Mouse (Mus musculus) limb, embryonic 14.5 days (tissue): Measurements from ENCODE around the gene Foxa3. TPM values are rescaled to one million over a fixed set of nuclear protein-coding genes. Genes with fewer than 3 reads are reported as not detected.

Experiments used
- ATAC-seq: fragments of 200-750 bp; cut with Nextera tagmentation; 2 replicates; pipeline ENCODE4 v1.8.0; 2017; ENCODE audit warnings: low read depth, moderate number of reproducible peaks, moderate TSS enrichment; ENCODE audit not compliant: low FRiP score
- DNase-seq: peaks from one replicate; pipeline ENCODE4 v3.0.0-alpha.2; 2015; ENCODE audit warnings: low spot score
- H3K27ac ChIP-seq: fragments of 300-500 bp; sonication (generic); replicated peaks from 2 replicates; pipeline ENCODE4 v1.5.1; 2014; ENCODE audit warnings: low read depth, mild to moderate bottlenecking, low read length, moderate library complexity, mixed read lengths
- H3K27me3 ChIP-seq: fragments of 300-500 bp; sonication (generic); 2 replicates; pipeline ENCODE4 v1.6.1; 2014; ENCODE audit warnings: low read length, mixed read lengths; ENCODE audit not compliant: control insufficient read depth, insufficient read depth
- H3K36me3 ChIP-seq: fragments of 300-500 bp; sonication (generic); 2 replicates; pipeline ENCODE4 v1.6.1; 2014; ENCODE audit warnings: mild to moderate bottlenecking, low read length, moderate library complexity, mixed read lengths; ENCODE audit not compliant: control insufficient read depth, insufficient read depth
- H3K4me1 ChIP-seq: fragments of 300-500 bp; sonication (generic); 2 replicates; pipeline ENCODE4 v1.6.1; 2014; ENCODE audit warnings: antibody characterized with exemption, low read length, mixed read lengths; ENCODE audit not compliant: control insufficient read depth, insufficient read depth
- H3K4me2 ChIP-seq: fragments of 300-500 bp; sonication (generic); replicated peaks from 2 replicates; pipeline ENCODE4 v1.6.1; 2014; ENCODE audit warnings: low read depth, mild to moderate bottlenecking, low read length, moderate library complexity; ENCODE audit not compliant: severe bottlenecking
- H3K4me3 ChIP-seq: fragments of 300-500 bp; sonication (generic); replicated peaks from 2 replicates; pipeline ENCODE4 v1.5.1; 2014; ENCODE audit warnings: low read length
- H3K9ac ChIP-seq: fragments of 300-500 bp; sonication (generic); 2 replicates; pipeline ENCODE4 v1.6.1; 2014; ENCODE audit warnings: mild to moderate bottlenecking, low read depth, low read length, moderate library complexity; ENCODE audit not compliant: severe bottlenecking
- H3K9me3 ChIP-seq: fragments of 300-500 bp; sonication (generic); 2 replicates; pipeline ENCODE4 v1.6.1; 2016; ENCODE audit warnings: low read length; ENCODE audit not compliant: control insufficient read depth
- POLR2A ChIP-seq: fragments of 200-500 bp; IDR thresholded peaks from 2 replicates; pipeline ENCODE4 v1.8.0; 2012; ENCODE audit warnings: inconsistent platforms, mild to moderate bottlenecking, moderate library complexity, borderline replicate concordance; ENCODE audit not compliant: insufficient read depth, insufficient read length; ENCODE audit errors: extremely low read depth
- WGBS: fragments of 180-500 bp; shearing (Covaris S2); extraction: QIAGEN DNeasy Blood & Tissue Kit; methylation state at CpG from one replicate; pipeline ENCODE4 v1.1.7; 2014; 5-methylcytosine and 5-hydroxymethylcytosine counted together
- polyA plus RNA-seq, 2 experiments: library from polyadenylated mRNA; depleted of rRNA in 1 of 2; stranded (reverse) in 1 of 2; unstranded in 1 of 2; fragments of >200 nt; fragmentation: Nextera tagmentation in 1 of 2; extraction: Ambion mirVana in 1 of 2; gene quantifications; 2 replicates each; pipeline versions ENCODE4 v1.2.1 to v1.2.3; 2012 to 2014

The Foxa3 gene
- polyA plus RNA-seq, 2 experiments, result 3.2 to 5.3 TPM

GRCm38 (mm10) chr7:19024581-19025255, 1.4 kb upstream of the Foxa3 start:
- Histone ChIP-seq H3K4me3 (peak overlapping the region; percentile 75), H3K27me3 (peaks cover 32% of the 10 kb centered on the region), H3K9ac (peak overlapping the region; percentile 86), H3K36me3 (peaks cover 13% of the 10 kb centered on the region), H3K27ac (no peak overlapping the region), H3K4me2 (peak overlapping the region; percentile 62), H3K4me1 (peaks cover 9% of the 10 kb centered on the region; the same call in 1 of the 2 replicates), H3K9me3 (no peaks in the 10 kb centered on the region)
- TF ChIP-seq POLR2A, result no peak
- 2% methylated on average over 25 of the region's 36 CpGs for WGBS
- DNase-seq (no peak), ATAC-seq (peak; percentile 35)

GRCm38 (mm10) chr7:19024096-19024506, 763 bp upstream of the Foxa3 start, which contains the start of gene Sympk:
Sympk (plus strand) TSS chr7:19024377.
- peak; percentile 50; the same call in 1 of the 2 replicates for TF ChIP-seq POLR2A
- H3K36me3 ChIP-seq, result peaks cover 7% of the 10 kb centered on the region

GRCm38 (mm10) chr7:19022189-19022958, 964 bp downstream of the Foxa3 start:
- DNase-seq, result no peak
- ATAC-seq, result no peak
- Histone ChIP-seq H3K27me3 (peaks cover 32% of the 10 kb centered on the region), H3K4me2 (peak overlapping the region; percentile 28; the same call in 1 of the 2 replicates), H3K9ac (no peak overlapping the region), H3K36me3 (no peaks in the 10 kb centered on the region), H3K4me1 (peaks cover 9% of the 10 kb centered on the region; the same call in 1 of the 2 replicates), H3K9me3 (no peaks in the 10 kb centered on the region), H3K4me3 (peak overlapping the region; percentile 75), H3K27ac (no peak overlapping the region)
- WGBS, result 51% methylated on average over 18 of the region's 18 CpGs
- no peak for TF ChIP-seq POLR2A

More at GRCm38 (mm10) chr7:19024096-19024506, 763 bp upstream of the Foxa3 start, which contains the start of gene Sympk:
- Histone ChIP-seq H3K4me1 (peaks cover 9% of the 10 kb centered on the region; the same call in 1 of the 2 replicates), H3K27me3 (peaks cover 32% of the 10 kb centered on the region), H3K27ac (no peak within 1 kb of the TSS), H3K4me3 (peak within 1 kb of the TSS; percentile 75), H3K9me3 (no peaks in the 10 kb centered on the region), H3K4me2 (peak within 1 kb of the TSS; percentile 62), H3K9ac (peak within 1 kb of the TSS; percentile 86)
- WGBS, result 0% methylated on average over 38 of the region's 50 CpGs
- DNase-seq (peak; percentile 97), ATAC-seq (peak; percentile 95)

- H3K27ac ChIP-seq, result no peak overlapping the region
- no peak overlapping the region for H3K9ac ChIP-seq
- H3K4me3 ChIP-seq, result 0 out of 2 replicates have a peak overlapping the region, but pooled peaks have one; percentile 5
- no peaks in the 10 kb centered on the region for H3K36me3 ChIP-seq
- H3K4me1 ChIP-seq, result peaks cover 9% of the 10 kb centered on the region; the same call in 1 of the 2 replicates
- no peak for TF ChIP-seq POLR2A
- no peak for DNase-seq
- no peak overlapping the region; the same call in 1 of the 2 replicates for H3K4me2 ChIP-seq
- WGBS, result 24% methylated on average over 8 of the region's 8 CpGs
- ATAC-seq, result no peak
- peaks cover 32% of the 10 kb centered on the region for H3K27me3 ChIP-seq
- H3K9me3 ChIP-seq, result no peaks in the 10 kb centered on the region
These were observed 2.3 kb downstream of the Foxa3 start for GRCm38 (mm10) chr7:19021048-19021447.

GRCm38 (mm10) chr7:19017909-19018308, 5.4 kb downstream of the Foxa3 start:
- ATAC-seq (no peak), DNase-seq (no peak)
- no peak for TF ChIP-seq POLR2A
- 84% methylated on average over 7 of the region's 7 CpGs for WGBS
- Histone ChIP-seq H3K9ac (no peak overlapping the region), H3K4me2 (no peak overlapping the region), H3K27ac (no peak overlapping the region), H3K4me1 (no peaks in the 10 kb centered on the region; the same call in 1 of the 2 replicates), H3K9me3 (no peaks in the 10 kb centered on the region), H3K4me3 (no peak overlapping the region), H3K27me3 (peaks cover 21% of the 10 kb centered on the region), H3K36me3 (no peaks in the 10 kb centered on the region)
